Mouse (Mus musculus) forebrain, embryonic 12.5 days (tissue): ENCODE measurements at regions not wholly inside any gene's neighbourhood (a gene's known extent, or its start where the extent isn't known, plus 50 kb on each side); places are given as distances from the start of the nearest gene placed in this dataset.

Experiments
- ATAC-seq: fragments of 200-750 bp; cut with Nextera tagmentation; 2 replicates; pipeline ENCODE4 v1.8.0; 2017; ENCODE audit warnings: moderate TSS enrichment; ENCODE audit not compliant: low FRiP score
- H3K27ac ChIP-seq: fragments of 300-500 bp; sonication (generic); 2 replicates; pipeline ENCODE4 v1.5.1; 2016; ENCODE audit warnings: mild to moderate bottlenecking
- H3K27me3 ChIP-seq: fragments of 300-500 bp; sonication (generic); 2 replicates; pipeline ENCODE4 v1.6.1; 2016; ENCODE audit warnings: mild to moderate bottlenecking
- H3K36me3 ChIP-seq: fragments of 300-500 bp; sonication (generic); replicated peaks from 2 replicates; pipeline ENCODE4 v1.6.1; 2016; ENCODE audit warnings: mild to moderate bottlenecking
- H3K4me1 ChIP-seq: fragments of 300-500 bp; sonication (generic); 2 replicates; pipeline ENCODE4 v1.6.1; 2016
- H3K4me2 ChIP-seq: fragments of 300-500 bp; sonication (generic); 2 replicates; pipeline ENCODE4 v1.6.1; 2016; ENCODE audit warnings: mild to moderate bottlenecking, moderate library complexity
- H3K4me3 ChIP-seq: fragments of 300-500 bp; sonication (generic); replicated peaks from 2 replicates; pipeline ENCODE4 v1.5.1; 2016; ENCODE audit warnings: mild to moderate bottlenecking
- H3K9ac ChIP-seq: fragments of 300-500 bp; sonication (generic); 2 replicates; pipeline ENCODE4 v1.6.1; 2016; ENCODE audit warnings: mild to moderate bottlenecking
- H3K9me3 ChIP-seq: fragments of 300-500 bp; sonication (generic); 2 replicates; pipeline ENCODE4 v1.6.1; 2016
- WGBS: fragments of 180-500 bp; shearing (Covaris S2); methylation state at CpG from one replicate; pipeline ENCODE4 v1.1.7; 2016; 5-methylcytosine and 5-hydroxymethylcytosine counted together

DNA sequence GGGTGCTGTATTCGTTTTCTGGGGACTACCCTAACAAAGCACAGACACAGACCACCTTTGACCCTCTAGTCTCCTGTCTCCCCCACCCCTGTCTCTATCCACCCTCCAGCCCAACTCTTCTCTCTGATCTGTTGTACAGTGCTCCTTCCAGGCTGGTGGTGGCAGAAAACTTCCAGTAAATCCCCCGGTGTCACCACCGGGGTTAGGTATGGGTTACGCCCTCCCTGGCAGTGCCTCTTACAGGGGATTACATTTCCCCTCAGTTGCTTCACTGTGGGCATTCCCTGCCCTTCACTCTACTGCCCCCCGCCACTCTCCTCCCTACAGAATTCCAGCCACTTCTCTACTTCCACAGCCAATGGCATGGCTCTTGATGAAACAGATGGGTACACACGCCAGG is 153.5 kb upstream of the Agap1 start:
- H3K27me3 ChIP-seq, result no peaks in the 10 kb centered on the region
- no peak overlapping the region for H3K9ac ChIP-seq
- peaks cover 8% of the 10 kb centered on the region for H3K4me1 ChIP-seq
- H3K4me2 ChIP-seq, result no peak overlapping the region
- no peak overlapping the region for H3K27ac ChIP-seq
- no peaks in the 10 kb centered on the region for H3K36me3 ChIP-seq
- no peak overlapping the region for H3K4me3 ChIP-seq
- 91% methylated on average over 6 of the region's 6 CpGs for WGBS
- no peak for ATAC-seq
- 0 out of 2 replicates have a peak, but pooled peaks cover 1% of the 10 kb centered on the region for H3K9me3 ChIP-seq

GRCm38 (mm10) chr1:89302368-89302951 is 152.1 kb upstream of the Agap1 start:
- H3K4me2 ChIP-seq, result no peak overlapping the region
- peaks cover 8% of the 10 kb centered on the region for H3K4me1 ChIP-seq
- WGBS, result 57% methylated on average over 20 of the region's 20 CpGs
- H3K9me3 ChIP-seq, result 0 out of 2 replicates have a peak, but pooled peaks cover 4% of the 10 kb centered on the region
- no peaks in the 10 kb centered on the region for H3K27me3 ChIP-seq
- no peak for ATAC-seq
- no peak overlapping the region for H3K9ac ChIP-seq
- no peak overlapping the region for H3K27ac ChIP-seq
- no peak overlapping the region for H3K4me3 ChIP-seq
- no peaks in the 10 kb centered on the region for H3K36me3 ChIP-seq

GRCm38 (mm10) chr1:89305171-89305570 is 149.4 kb upstream of the Agap1 start:
- Histone ChIP-seq H3K4me2 (no peak overlapping the region), H3K36me3 (no peaks in the 10 kb centered on the region), H3K4me3 (no peak overlapping the region), H3K9me3 (0 out of 2 replicates have a peak, but pooled peaks cover 4% of the 10 kb centered on the region), H3K27me3 (no peaks in the 10 kb centered on the region), H3K4me1 (peaks cover 12% of the 10 kb centered on the region), H3K9ac (no peak overlapping the region), H3K27ac (no peak overlapping the region)
- ATAC-seq, result no peak
- WGBS, result 81% methylated on average over 7 of the region's 7 CpGs

DNA sequence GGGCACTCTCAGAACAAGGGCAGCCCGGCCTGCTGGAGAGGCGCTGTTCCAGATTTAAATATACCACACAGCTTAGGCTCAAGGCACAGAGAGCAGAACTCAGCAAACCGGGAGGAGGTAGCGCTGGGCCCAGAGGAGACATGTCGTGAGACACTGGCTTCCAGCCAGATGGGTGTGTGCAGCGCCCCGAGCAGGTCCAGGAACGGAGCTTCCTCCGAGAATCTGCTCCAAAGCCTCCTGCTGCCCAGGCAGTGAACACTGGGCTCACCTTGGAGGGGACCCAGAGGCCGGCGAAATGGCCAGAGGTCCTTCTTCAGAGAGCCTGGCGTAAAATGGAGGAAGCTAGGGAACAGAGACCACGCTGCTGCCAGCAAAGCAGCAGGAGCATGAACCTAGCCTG is 145.8 kb upstream of the Agap1 start:
- 0 out of 2 replicates have a peak, but pooled peaks cover 4% of the 10 kb centered on the region for H3K9me3 ChIP-seq
- peak; percentile 68; the same call in 1 of the 2 replicates for ATAC-seq
- no peak overlapping the region for H3K4me3 ChIP-seq
- WGBS, result 59% methylated on average over 13 of the region's 13 CpGs
- no peak overlapping the region for H3K9ac ChIP-seq
- no peaks in the 10 kb centered on the region for H3K36me3 ChIP-seq
- H3K27ac ChIP-seq, result no peak overlapping the region
- H3K4me1 ChIP-seq, result peaks cover 5% of the 10 kb centered on the region; the same call in 1 of the 2 replicates
- no peaks in the 10 kb centered on the region for H3K27me3 ChIP-seq
- H3K4me2 ChIP-seq, result peak overlapping the region; percentile 19; the same call in 1 of the 2 replicates

DNA sequence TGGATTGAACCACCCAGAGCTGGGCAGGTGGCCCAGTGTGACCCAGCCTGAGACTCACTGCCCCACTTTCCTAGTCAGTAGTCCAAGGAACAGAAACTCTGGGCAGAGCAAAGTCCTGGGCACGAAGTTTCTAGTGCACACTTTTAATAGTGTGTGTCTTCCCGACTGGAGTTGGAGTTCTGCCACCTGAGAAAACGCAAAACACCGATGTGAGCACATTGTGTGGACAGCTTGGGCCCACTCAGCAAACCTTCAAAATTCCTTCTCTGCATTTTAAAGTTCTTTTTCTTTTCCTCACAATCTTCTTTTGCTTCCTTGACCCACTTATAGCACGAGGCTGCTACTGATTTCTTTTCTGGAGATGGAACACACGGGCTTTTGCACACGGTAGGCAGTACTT is 141.5 kb upstream of the Agap1 start:
- Histone ChIP-seq H3K36me3 (no peaks in the 10 kb centered on the region), H3K27me3 (no peaks in the 10 kb centered on the region), H3K27ac (no peak overlapping the region), H3K4me2 (no peak overlapping the region), H3K9me3 (no peaks in the 10 kb centered on the region), H3K9ac (no peak overlapping the region), H3K4me3 (no peak overlapping the region), H3K4me1 (peaks cover 5% of the 10 kb centered on the region; the same call in 1 of the 2 replicates)
- ATAC-seq, result no peak
- WGBS, result 86% methylated on average over 7 of the region's 7 CpGs

DNA sequence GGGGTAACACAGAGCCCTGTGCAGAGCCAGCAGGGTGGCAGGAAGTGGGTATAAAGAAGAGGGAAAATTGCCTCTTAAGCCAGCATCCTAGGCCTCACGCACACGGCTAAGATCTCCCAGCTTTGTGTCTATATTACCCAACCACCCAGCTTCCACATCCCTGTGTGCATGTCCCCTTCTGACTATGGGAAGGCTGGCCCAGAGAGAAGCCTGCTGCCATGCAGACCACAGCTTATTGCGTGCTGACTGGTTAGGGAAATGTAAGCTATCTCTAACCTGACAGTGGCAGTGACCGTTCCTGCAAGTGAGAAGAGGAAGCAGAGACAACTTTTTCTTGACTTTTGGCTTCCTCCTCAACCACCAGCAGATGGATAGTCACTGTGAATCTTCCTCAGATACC is 136.7 kb upstream of the Agap1 start:
- Histone ChIP-seq H3K4me1 (no peaks in the 10 kb centered on the region), H3K27me3 (no peaks in the 10 kb centered on the region), H3K36me3 (no peaks in the 10 kb centered on the region), H3K4me3 (no peak overlapping the region), H3K4me2 (no peak overlapping the region), H3K9me3 (no peaks in the 10 kb centered on the region), H3K27ac (no peak overlapping the region), H3K9ac (no peak overlapping the region)
- ATAC-seq, result no peak
- WGBS, result 92% methylated on average over 4 of the region's 4 CpGs

DNA sequence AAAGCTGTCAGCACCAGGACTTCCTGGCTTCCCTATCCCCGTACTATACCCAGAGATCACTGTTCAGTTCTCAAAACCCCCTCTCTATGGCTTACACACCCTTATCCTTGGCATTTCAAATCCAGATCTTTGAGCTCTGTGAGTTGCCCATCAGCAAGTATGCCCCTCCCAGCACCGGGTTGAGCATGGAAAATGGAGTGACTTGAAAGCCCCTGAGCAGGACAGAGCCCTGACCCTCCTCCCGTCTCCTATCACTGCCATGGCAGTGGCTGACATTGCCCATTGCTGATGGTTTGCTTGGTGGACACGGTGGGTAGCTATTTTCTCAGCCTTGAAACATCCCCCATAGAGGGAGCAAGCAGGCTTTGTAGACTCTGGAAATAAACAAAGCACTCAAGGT is 135.9 kb upstream of the Agap1 start:
- Histone ChIP-seq H3K4me1 (no peaks in the 10 kb centered on the region), H3K27ac (no peak overlapping the region), H3K27me3 (no peaks in the 10 kb centered on the region), H3K4me2 (no peak overlapping the region), H3K36me3 (no peaks in the 10 kb centered on the region), H3K9ac (no peak overlapping the region), H3K9me3 (no peaks in the 10 kb centered on the region), H3K4me3 (no peak overlapping the region)
- WGBS, result 78% methylated on average over 4 of the region's 4 CpGs
- no peak for ATAC-seq

DNA sequence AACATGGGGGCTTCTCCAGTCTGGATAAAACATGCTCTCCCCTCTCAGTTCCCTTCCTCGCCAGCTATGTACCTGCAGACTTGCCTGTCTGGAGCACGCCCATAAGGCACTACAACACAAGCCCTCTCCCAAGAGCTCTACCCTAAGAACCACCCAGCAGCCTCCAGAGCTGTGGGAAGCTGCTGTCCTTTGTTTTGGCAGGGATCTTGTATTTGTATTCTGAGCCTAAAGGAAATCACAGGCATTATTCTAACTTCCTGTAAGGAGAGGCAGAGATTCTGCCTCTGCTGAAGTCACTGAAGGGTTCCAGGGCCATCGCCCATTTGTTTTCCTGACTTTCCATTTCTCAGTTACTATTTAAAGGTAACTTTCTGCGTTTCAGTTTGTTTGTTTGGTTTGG is 132.0 kb upstream of the Agap1 start:
- no peak overlapping the region for H3K4me3 ChIP-seq
- H3K9me3 ChIP-seq, result no peaks in the 10 kb centered on the region
- no peak for ATAC-seq
- H3K27ac ChIP-seq, result no peak overlapping the region
- no peaks in the 10 kb centered on the region for H3K27me3 ChIP-seq
- no peaks in the 10 kb centered on the region for H3K36me3 ChIP-seq
- H3K4me2 ChIP-seq, result no peak overlapping the region
- no peak overlapping the region for H3K9ac ChIP-seq
- 72% methylated on average over 4 of the region's 4 CpGs for WGBS
- no peaks in the 10 kb centered on the region for H3K4me1 ChIP-seq

DNA sequence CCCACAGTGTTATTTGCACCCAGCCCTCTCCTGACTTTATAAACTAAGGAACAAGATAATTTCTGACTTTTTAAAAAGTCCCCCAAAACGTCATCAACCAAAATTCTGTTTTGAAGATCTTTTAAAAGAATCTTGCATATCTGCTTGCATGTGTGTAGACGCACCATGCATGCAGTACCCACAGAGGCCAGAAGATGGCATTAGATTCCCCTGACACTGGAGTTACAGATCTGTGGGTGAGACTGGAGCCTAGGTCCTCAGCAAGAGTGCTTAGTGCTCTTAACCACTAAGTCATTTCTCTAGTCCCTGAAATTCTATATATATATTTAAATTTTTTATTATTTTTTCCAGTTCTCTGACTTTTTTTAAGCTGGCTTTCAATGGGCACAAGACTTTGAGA is 131.5 kb upstream of the Agap1 start:
- Histone ChIP-seq H3K27me3 (no peaks in the 10 kb centered on the region), H3K4me2 (no peak overlapping the region), H3K27ac (no peak overlapping the region), H3K4me3 (no peak overlapping the region), H3K9ac (no peak overlapping the region), H3K4me1 (no peaks in the 10 kb centered on the region), H3K36me3 (no peaks in the 10 kb centered on the region), H3K9me3 (no peaks in the 10 kb centered on the region)
- 42% methylated on average over 2 of the region's 2 CpGs for WGBS
- no peak for ATAC-seq

GRCm38 (mm10) chr1:89331352-89331751 is 123.3 kb upstream of the Agap1 start:
- 88% methylated on average over 4 of the region's 4 CpGs for WGBS
- no peak for ATAC-seq

GRCm38 (mm10) chr1:89332676-89333075 is 121.9 kb upstream of the Agap1 start:
- peaks cover 10% of the 10 kb centered on the region; the same call in 1 of the 2 replicates for H3K4me1 ChIP-seq
- no peak overlapping the region for H3K9ac ChIP-seq
- H3K36me3 ChIP-seq, result no peaks in the 10 kb centered on the region
- no peak overlapping the region for H3K4me3 ChIP-seq
- WGBS, result 54% methylated on average over 7 of the region's 7 CpGs
- H3K27ac ChIP-seq, result no peak overlapping the region
- H3K4me2 ChIP-seq, result no peak overlapping the region
- H3K9me3 ChIP-seq, result no peaks in the 10 kb centered on the region
- H3K27me3 ChIP-seq, result no peaks in the 10 kb centered on the region
- ATAC-seq, result no peak

More at GRCm38 (mm10) chr1:89331352-89331751, 123.3 kb upstream of the Agap1 start:
- H3K4me1 ChIP-seq, result peaks cover 10% of the 10 kb centered on the region; the same call in 1 of the 2 replicates
- no peaks in the 10 kb centered on the region for H3K27me3 ChIP-seq
- no peak overlapping the region for H3K4me3 ChIP-seq
- no peak overlapping the region for H3K4me2 ChIP-seq
- no peaks in the 10 kb centered on the region for H3K9me3 ChIP-seq
- H3K27ac ChIP-seq, result no peak overlapping the region
- H3K36me3 ChIP-seq, result no peaks in the 10 kb centered on the region
- no peak overlapping the region for H3K9ac ChIP-seq

GRCm38 (mm10) chr1:89337861-89338260 is 116.7 kb upstream of the Agap1 start:
- WGBS, result 84% methylated on average over 5 of the region's 5 CpGs
- H3K9me3 ChIP-seq, result no peaks in the 10 kb centered on the region

DNA sequence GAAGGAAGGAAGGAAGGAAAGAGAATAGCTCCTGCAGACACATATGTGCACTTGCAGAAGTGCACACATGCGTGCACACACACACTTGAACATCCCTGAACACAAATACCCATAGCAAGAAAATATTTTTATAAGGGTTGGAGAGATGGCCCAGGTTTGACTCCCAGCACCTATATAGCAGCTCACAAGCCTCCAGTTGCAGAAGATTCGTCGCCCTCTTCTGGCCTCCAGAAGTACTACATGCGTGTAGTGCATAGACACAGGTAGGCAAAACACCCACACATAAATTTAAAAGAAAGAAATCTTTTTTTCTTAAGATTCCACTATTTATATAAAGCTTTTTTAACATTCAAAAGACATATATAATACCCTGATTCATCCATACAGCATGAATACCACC is 111.8 kb upstream of the Agap1 start:
- H3K9ac ChIP-seq, result no peak overlapping the region
- no peaks in the 10 kb centered on the region for H3K9me3 ChIP-seq
- WGBS, result 49% methylated on average over 4 of the region's 4 CpGs
- H3K4me2 ChIP-seq, result no peak overlapping the region
- no peaks in the 10 kb centered on the region for H3K27me3 ChIP-seq
- H3K27ac ChIP-seq, result no peak overlapping the region
- H3K4me1 ChIP-seq, result peaks cover 9% of the 10 kb centered on the region
- H3K4me3 ChIP-seq, result no peak overlapping the region
- ATAC-seq, result no peak
- H3K36me3 ChIP-seq, result no peaks in the 10 kb centered on the region

More at GRCm38 (mm10) chr1:89337861-89338260, 116.7 kb upstream of the Agap1 start:
- no peak for ATAC-seq
- Histone ChIP-seq H3K27ac (no peak overlapping the region), H3K36me3 (no peaks in the 10 kb centered on the region), H3K27me3 (no peaks in the 10 kb centered on the region), H3K9ac (no peak overlapping the region), H3K4me3 (no peak overlapping the region), H3K4me2 (no peak overlapping the region), H3K4me1 (peaks cover 9% of the 10 kb centered on the region)
